Mouse (Mus musculus): ENCODE measurements around the gene Tcf7l1.

DNA sequence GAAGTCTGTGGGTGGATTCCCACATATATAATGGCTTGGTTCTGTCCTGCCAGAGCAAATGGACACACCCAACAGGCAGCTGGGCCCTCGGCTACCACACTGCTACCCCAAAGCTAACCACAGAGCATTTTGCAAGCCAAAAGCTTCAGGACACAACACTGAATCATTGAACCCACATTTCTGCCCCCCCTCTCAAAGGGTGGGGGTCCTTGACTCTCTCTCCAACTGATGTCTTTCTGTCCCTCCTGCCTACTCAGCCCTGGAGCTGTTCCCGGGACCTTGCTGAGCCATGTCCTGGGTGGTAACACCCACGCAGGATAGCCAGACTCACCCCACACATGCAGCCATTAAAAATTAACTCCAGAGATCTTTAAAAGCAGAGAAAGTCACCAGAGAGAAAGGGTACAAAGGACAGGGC lies 45.4 kb downstream of the Tcf7l1 start:
- TF ChIP-seq CTCF (IDR thresholded peaks at IDR 0.05) = no peak
- TF ChIP-seq EP300 (IDR thresholded peaks at IDR 0.05) = no peak
